Mouse (Mus musculus): ENCODE data around the gene Efcab8. TPM values are rescaled to one million over a fixed set of nuclear protein-coding genes. Genes with fewer than 3 reads are reported as not detected.
A peak's percentile ranks its signal among the peaks of the same experiment; 100 is the strongest.

Efcab8 gene
- polyA plus RNA-seq, 1 experiment from 2014 or later: not detected

- no peak overlapping the region for H3K9ac ChIP-seq
- no peak overlapping the region for H3K27ac ChIP-seq
Measured at GRCm38 (mm10) chr2:153827171-153827830, 47.6 kb downstream of the Efcab8 start.

DNA sequence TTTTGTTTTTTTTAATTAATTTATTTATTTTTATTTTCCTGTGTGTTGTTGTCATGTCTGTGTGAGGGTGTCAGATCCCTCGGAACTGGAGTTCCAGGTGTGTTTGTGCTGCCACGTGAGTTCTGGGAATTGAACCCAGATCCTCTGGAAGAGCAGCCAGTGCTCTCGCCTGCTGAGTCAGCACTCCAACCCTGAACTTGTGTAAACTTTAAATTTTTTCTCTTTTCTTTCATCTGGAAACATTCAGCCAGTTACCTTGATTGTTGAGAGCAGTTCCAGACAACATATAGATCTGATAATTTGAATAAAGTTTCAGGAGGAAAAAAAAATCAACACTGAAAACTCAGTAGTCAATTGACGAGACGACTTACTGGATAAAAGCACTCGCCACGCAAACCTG lies 49.0 kb downstream of the Efcab8 start:
- no peaks in the 10 kb centered on the region for H3K9me3 ChIP-seq (replicated peaks)
- ATAC-seq (ENCODE audit: low read depth) (no peak), DNase-seq (no peak)
- 0 out of 2 replicates have a peak, but pooled peaks cover 10% of the 10 kb centered on the region for H3K27me3 ChIP-seq
- no peak overlapping the region for H3K27ac ChIP-seq
- no peak overlapping the region for H3K4me3 ChIP-seq (replicated peaks)
- no peak overlapping the region for H3K4me2 ChIP-seq
- WGBS (ENCODE audit: insufficient replicate concordance): 71% methylated on average over 7 of the region's 7 CpGs
- H3K36me3 ChIP-seq: no peaks in the 10 kb centered on the region
- H3K9ac ChIP-seq: no peak overlapping the region
- H3K4me1 ChIP-seq (replicated peaks): no peaks in the 10 kb centered on the region

More at GRCm38 (mm10) chr2:153827171-153827830, 47.6 kb downstream of the Efcab8 start:
- ATAC-seq (ENCODE audit: low read depth) (no peak), DNase-seq (no peak)
- H3K9me3 ChIP-seq (replicated peaks): no peaks in the 10 kb centered on the region
- H3K27me3 ChIP-seq: 0 out of 2 replicates have a peak, but pooled peaks cover 10% of the 10 kb centered on the region
- H3K36me3 ChIP-seq: no peaks in the 10 kb centered on the region
- no peak overlapping the region for H3K4me3 ChIP-seq (replicated peaks)
- 59% methylated on average over 8 of the region's 8 CpGs for WGBS (ENCODE audit: insufficient replicate concordance)
- no peak overlapping the region for H3K4me2 ChIP-seq
- H3K4me1 ChIP-seq (replicated peaks): no peaks in the 10 kb centered on the region; the same call in 1 of the 2 replicates

GRCm38 (mm10) chr2:153833291-153833690 lies 53.6 kb downstream of the Efcab8 start:
- Histone ChIP-seq H3K4me2 (no peak overlapping the region), H3K27ac (no peak overlapping the region), H3K9me3 (replicated peaks) (no peaks in the 10 kb centered on the region), H3K9ac (no peak overlapping the region), H3K4me3 (replicated peaks) (no peak overlapping the region), H3K36me3 (no peaks in the 10 kb centered on the region), H3K27me3 (no peaks in the 10 kb centered on the region), H3K4me1 (replicated peaks) (no peaks in the 10 kb centered on the region)
- WGBS (ENCODE audit: insufficient replicate concordance): 67% methylated on average over 8 of the region's 8 CpGs
- no peak for DNase-seq
- ATAC-seq (ENCODE audit: low read depth): no peak

DNA sequence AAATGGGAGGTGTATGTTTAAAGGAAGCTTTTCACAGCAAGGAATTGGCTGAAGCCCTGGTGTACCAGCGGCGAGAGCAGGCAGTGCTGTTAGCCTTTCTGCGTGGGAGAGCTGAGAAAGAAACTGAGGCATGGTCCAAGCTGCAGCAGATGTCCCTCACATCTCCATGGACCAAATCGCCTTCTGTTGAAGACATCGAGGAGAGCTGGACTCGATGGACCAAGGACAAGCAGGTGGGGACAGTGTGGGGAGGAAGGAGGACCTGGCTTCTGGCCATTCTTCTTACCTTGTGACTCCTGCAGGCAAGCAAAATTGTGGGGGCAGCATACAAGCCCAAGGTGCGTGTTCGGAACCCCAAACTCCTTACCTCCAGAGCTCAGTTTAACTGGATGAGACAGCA lies 63.1 kb downstream of the Efcab8 start:
- H3K36me3 ChIP-seq: no peaks in the 10 kb centered on the region
- H3K4me1 ChIP-seq (replicated peaks): no peaks in the 10 kb centered on the region
- DNase-seq (no peak), ATAC-seq (ENCODE audit: low read depth) (no peak)
- H3K27me3 ChIP-seq: no peaks in the 10 kb centered on the region
- H3K4me2 ChIP-seq: no peak overlapping the region
- 70% methylated on average over 8 of the region's 8 CpGs for WGBS (ENCODE audit: insufficient replicate concordance)
- H3K9ac ChIP-seq: no peak overlapping the region
- H3K4me3 ChIP-seq (replicated peaks): no peak overlapping the region
- H3K27ac ChIP-seq: no peak overlapping the region
- H3K9me3 ChIP-seq (replicated peaks): no peaks in the 10 kb centered on the region

- Histone ChIP-seq H3K4me3 (replicated peaks) (no peak overlapping the region), H3K9ac (no peak overlapping the region), H3K9me3 (replicated peaks) (no peaks in the 10 kb centered on the region), H3K27ac (no peak overlapping the region), H3K27me3 (no peaks in the 10 kb centered on the region), H3K4me1 (replicated peaks) (no peaks in the 10 kb centered on the region), H3K4me2 (no peak overlapping the region), H3K36me3 (no peaks in the 10 kb centered on the region)
- ATAC-seq (ENCODE audit: low read depth) (no peak), DNase-seq (no peak)
- WGBS (ENCODE audit: insufficient replicate concordance): 70% methylated on average over 3 of the region's 3 CpGs
Measured at GRCm38 (mm10) chr2:153848389-153848788, 68.7 kb downstream of the Efcab8 start.

DNA sequence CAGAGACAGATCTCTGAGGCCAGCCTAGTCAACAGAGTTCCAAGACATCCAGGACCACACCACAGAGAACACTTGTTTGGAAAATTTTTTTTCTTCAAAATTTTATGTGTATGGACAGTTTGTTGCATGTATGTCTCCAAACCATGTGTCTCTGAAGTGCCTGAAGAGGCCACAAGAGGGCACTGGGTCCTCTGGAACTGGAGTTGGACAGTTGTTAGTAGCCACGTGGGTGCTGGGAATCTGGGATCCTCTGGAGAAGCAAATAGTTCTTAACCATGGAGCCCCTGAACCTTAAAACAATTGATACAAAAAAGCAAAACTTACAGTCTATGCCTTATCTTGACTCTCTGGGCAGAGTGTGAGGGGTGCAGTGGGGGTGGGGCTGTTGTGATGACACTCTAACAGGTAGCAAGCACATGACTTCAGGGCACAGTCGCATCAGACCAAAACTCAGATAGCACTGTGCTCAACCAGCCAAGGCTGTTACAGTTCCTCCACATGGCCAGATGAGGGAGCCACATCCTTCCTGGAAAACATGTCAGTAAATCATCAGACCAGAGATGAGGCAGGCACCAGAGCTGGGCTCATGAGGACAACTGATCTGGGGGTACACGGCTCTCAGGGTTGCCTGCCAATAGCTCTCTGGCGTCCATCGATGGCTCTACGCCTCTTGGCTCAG lies 70.8 kb downstream of the Efcab8 start:
- 68% methylated on average over 6 of the region's 6 CpGs for WGBS (ENCODE audit: insufficient replicate concordance)
- ATAC-seq (ENCODE audit: low read depth): no peak
- H3K4me2 ChIP-seq: no peak overlapping the region
- no peaks in the 10 kb centered on the region for H3K9me3 ChIP-seq (replicated peaks)
- no peak overlapping the region for H3K9ac ChIP-seq
- no peaks in the 10 kb centered on the region for H3K27me3 ChIP-seq
- no peaks in the 10 kb centered on the region for H3K4me1 ChIP-seq (replicated peaks)
- no peak for DNase-seq
- no peaks in the 10 kb centered on the region for H3K36me3 ChIP-seq
- H3K27ac ChIP-seq: no peak overlapping the region
- H3K4me3 ChIP-seq (replicated peaks): no peak overlapping the region

DNA sequence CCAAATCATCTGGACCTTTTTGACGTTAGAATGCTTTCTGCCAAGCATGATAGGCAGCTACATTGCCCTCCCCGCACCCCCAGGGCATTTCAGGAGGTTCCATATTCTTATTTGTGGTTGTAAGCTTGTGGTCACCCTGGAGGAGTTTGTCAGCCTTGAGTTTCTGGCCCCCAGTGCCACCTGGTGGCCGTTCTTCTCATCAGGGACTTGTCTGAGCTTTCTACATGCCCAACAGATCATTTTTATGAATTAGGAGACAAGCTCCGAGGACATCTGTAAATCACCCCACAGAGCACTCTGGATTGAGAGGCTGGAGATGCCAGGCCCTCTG lies 71.3 kb downstream of the Efcab8 start:
- H3K36me3 ChIP-seq: no peaks in the 10 kb centered on the region
- H3K27ac ChIP-seq: no peak overlapping the region
- no peaks in the 10 kb centered on the region for H3K4me1 ChIP-seq (replicated peaks)
- DNase-seq (peak; percentile 9), ATAC-seq (ENCODE audit: low read depth) (no peak)
- no peaks in the 10 kb centered on the region for H3K27me3 ChIP-seq
- no peaks in the 10 kb centered on the region for H3K9me3 ChIP-seq (replicated peaks)
- no peak overlapping the region for H3K4me3 ChIP-seq (replicated peaks)
- no peak overlapping the region for H3K4me2 ChIP-seq
- no peak overlapping the region for H3K9ac ChIP-seq
- WGBS (ENCODE audit: insufficient replicate concordance): 28% methylated on average over 4 of the region's 4 CpGs

GRCm38 (mm10) chr2:153853544-153853943 lies 73.8 kb downstream of the Efcab8 start:
- Histone ChIP-seq H3K36me3 (no peaks in the 10 kb centered on the region), H3K27ac (no peak overlapping the region), H3K9me3 (replicated peaks) (no peaks in the 10 kb centered on the region), H3K27me3 (no peaks in the 10 kb centered on the region), H3K4me2 (no peak overlapping the region), H3K4me1 (replicated peaks) (no peaks in the 10 kb centered on the region), H3K4me3 (replicated peaks) (no peak overlapping the region), H3K9ac (no peak overlapping the region)
- DNase-seq: no peak
- 22% methylated on average over 5 of the region's 5 CpGs for WGBS (ENCODE audit: insufficient replicate concordance)
- ATAC-seq (ENCODE audit: low read depth): no peak

DNA sequence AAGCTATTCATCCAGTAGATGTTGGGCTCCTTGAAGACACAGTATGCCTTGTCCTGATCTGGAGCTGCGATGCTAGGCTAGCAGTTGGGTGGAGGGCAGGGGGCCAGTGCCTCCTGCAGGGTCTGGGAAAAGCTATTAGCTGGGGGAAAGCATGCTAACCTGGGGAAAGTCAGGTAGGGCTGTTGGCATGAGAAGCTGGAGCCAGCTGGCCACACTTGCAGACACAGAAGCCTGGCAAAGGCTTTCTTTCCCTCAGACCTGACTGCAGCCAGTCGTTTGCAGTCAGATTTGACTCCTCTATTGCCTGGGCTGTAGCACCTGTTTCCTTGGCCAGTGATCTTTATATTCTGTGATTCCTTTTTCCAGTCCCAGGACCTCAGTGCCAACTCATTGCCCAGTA lies 79.8 kb downstream of the Efcab8 start:
- H3K4me2 ChIP-seq: no peak overlapping the region
- no peak overlapping the region for H3K4me3 ChIP-seq (replicated peaks)
- 72% methylated on average over 2 of the region's 2 CpGs for WGBS (ENCODE audit: insufficient replicate concordance)
- H3K36me3 ChIP-seq: no peaks in the 10 kb centered on the region
- no peaks in the 10 kb centered on the region for H3K4me1 ChIP-seq (replicated peaks)
- DNase-seq: no peak
- H3K27ac ChIP-seq: no peak overlapping the region
- no peak overlapping the region for H3K9ac ChIP-seq
- no peaks in the 10 kb centered on the region for H3K9me3 ChIP-seq (replicated peaks)
- no peaks in the 10 kb centered on the region for H3K27me3 ChIP-seq
- ATAC-seq (ENCODE audit: low read depth): no peak

DNA sequence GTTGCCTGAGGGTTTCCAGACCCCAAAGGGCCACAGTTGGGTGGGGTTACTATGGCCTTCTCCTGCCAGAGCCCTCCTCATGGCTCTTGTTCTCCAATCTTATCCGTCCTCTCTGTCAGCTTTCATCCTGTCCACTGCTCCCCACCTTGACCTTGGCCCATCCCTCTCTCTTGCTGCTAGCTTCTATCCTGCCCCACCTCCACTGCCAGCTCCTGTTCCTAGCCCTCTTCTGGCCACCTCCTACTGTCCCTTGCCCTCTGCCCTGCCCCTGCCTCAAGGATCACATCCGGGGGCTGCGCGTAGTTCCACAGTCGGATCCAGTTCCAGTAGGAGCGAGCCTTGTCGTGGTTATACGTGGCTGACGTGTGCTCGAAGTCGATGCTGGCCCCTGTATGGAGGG lies 80.6 kb downstream of the Efcab8 start:
- Histone ChIP-seq H3K27me3 (no peaks in the 10 kb centered on the region), H3K9ac (no peak overlapping the region), H3K4me3 (replicated peaks) (no peak overlapping the region), H3K4me2 (no peak overlapping the region), H3K27ac (no peak overlapping the region), H3K4me1 (replicated peaks) (no peaks in the 10 kb centered on the region), H3K36me3 (no peaks in the 10 kb centered on the region), H3K9me3 (replicated peaks) (no peaks in the 10 kb centered on the region)
- 81% methylated on average over 11 of the region's 11 CpGs for WGBS (ENCODE audit: insufficient replicate concordance)
- no peak for DNase-seq
- ATAC-seq (ENCODE audit: low read depth): no peak

DNA sequence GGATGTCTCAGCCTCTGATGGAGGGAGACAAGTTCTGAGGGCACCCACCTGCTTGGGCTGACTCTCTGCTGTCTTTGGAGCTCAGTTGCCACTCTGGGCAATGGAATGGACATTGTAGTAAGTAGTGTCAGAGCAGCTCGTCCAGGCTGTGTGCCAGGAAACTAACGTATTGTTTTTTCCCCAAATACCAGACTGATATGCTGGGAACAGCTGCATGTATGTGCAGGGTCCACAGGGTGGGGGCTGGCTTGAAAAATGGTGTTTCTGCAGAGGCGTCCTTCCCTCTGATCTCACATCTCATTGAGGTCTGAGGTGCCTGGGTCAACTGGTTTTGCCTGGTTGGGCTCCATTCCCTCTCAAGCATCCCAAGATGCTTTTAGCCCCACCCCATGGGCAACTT lies 81.0 kb downstream of the Efcab8 start:
- no peaks in the 10 kb centered on the region for H3K9me3 ChIP-seq (replicated peaks)
- no peaks in the 10 kb centered on the region for H3K4me1 ChIP-seq (replicated peaks)
- WGBS (ENCODE audit: insufficient replicate concordance): 57% methylated on average over 3 of the region's 3 CpGs
- no peak overlapping the region for H3K4me2 ChIP-seq
- ATAC-seq (ENCODE audit: low read depth) (no peak), DNase-seq (no peak)
- H3K4me3 ChIP-seq (replicated peaks): no peak overlapping the region
- H3K9ac ChIP-seq: no peak overlapping the region
- no peaks in the 10 kb centered on the region for H3K36me3 ChIP-seq
- H3K27me3 ChIP-seq: no peaks in the 10 kb centered on the region
- H3K27ac ChIP-seq: no peak overlapping the region

GRCm38 (mm10) chr2:153861960-153862359 lies 82.2 kb downstream of the Efcab8 start:
- H3K4me3 ChIP-seq (replicated peaks): no peak overlapping the region
- H3K36me3 ChIP-seq: no peaks in the 10 kb centered on the region
- DNase-seq: no peak
- no peaks in the 10 kb centered on the region for H3K27me3 ChIP-seq
- H3K4me1 ChIP-seq (replicated peaks): no peaks in the 10 kb centered on the region
- no peaks in the 10 kb centered on the region for H3K9me3 ChIP-seq (replicated peaks)
- no peak overlapping the region for H3K9ac ChIP-seq
- no peak overlapping the region for H3K27ac ChIP-seq
- H3K4me2 ChIP-seq: no peak overlapping the region
- 78% methylated on average over 3 of the region's 3 CpGs for WGBS (ENCODE audit: insufficient replicate concordance)
- ATAC-seq (ENCODE audit: low read depth): no peak
